Mouse (Mus musculus): ENCODE data around the gene Dcp1b. TPM values are rescaled to one million over a fixed set of nuclear protein-coding genes. Genes with fewer than 3 reads are reported as not detected.

Gene Dcp1b
- total RNA-seq, 1 experiment = 2.5 TPM

DNA sequence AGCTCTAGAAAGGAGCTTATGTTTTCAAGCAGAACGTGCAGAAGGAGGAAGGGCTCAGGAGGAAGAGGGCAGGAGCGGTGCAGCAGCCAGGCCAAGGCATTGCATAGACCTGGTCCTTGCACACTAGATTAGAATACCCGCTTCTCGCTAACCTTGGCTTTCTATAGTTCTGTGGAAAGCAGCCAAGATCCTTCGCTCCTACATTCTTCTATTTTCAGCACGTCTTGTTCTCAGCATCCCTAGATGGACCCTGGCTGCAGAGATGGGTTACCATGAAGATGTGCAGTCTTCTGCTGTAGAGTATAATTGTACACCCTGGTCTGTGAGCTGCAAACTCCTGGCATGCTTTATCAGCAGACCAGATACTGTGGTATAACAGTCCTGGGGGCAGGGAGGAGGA, 39.1 kb downstream of the Dcp1b start:
- H3K4me1 ChIP-seq (ENCODE audit: control insufficient read depth in 2 of 2, insufficient read depth in 2 of 2, low read length in 2 of 2, poor library complexity in 1 of 2) = no peaks in the 10 kb centered on the region
- no peaks in the 10 kb centered on the region for H3K9me3 ChIP-seq (ENCODE audit: control insufficient read depth, insufficient read depth, low read depth, low read length)
- no peak for DNase-seq (ENCODE audit: low read depth, low spot score)
- H3K27ac ChIP-seq (ENCODE audit: insufficient read depth, low read depth, low read length, poor library complexity, severe bottlenecking) = no peak overlapping the region
- peaks cover 5% of the 10 kb centered on the region; the same call in 1 of the 2 replicates for H3K36me3 ChIP-seq (ENCODE audit: control insufficient read depth, insufficient read depth, low read length, poor library complexity, severe bottlenecking)
- TF ChIP-seq MAFK (IDR thresholded peaks at IDR 0.05; ENCODE audit: insufficient read depth, low read depth, low read length) (no peak), HCFC1 (IDR thresholded peaks at IDR 0.05; ENCODE audit: borderline replicate concordance, insufficient read depth, low read length) (no peak), ZNF384 (IDR thresholded peaks at IDR 0.05; ENCODE audit: low read depth, low read length) (no peak), CHD2 (IDR thresholded peaks at IDR 0.05; ENCODE audit: low read depth, low read length) (no peak), ZC3H11A (IDR thresholded peaks at IDR 0.05; ENCODE audit: borderline replicate concordance, low read depth, low read length) (no peak)
- in situ Hi-C loops (cut with MboI; ENCODE audit: low sequenced_read_pairs in 2 of 2, unreplicated experiment in 2 of 2) = no loop called here
- no peak overlapping the region for H3K4me3 ChIP-seq (ENCODE audit: insufficient read depth in 1 of 2, low read depth in 1 of 2, low read length in 2 of 2, poor library complexity in 1 of 2, severe bottlenecking in 1 of 2)
- no peak overlapping the region for H3K9ac ChIP-seq (ENCODE audit: insufficient read depth, low read depth, low read length, poor library complexity, severe bottlenecking)

DNA sequence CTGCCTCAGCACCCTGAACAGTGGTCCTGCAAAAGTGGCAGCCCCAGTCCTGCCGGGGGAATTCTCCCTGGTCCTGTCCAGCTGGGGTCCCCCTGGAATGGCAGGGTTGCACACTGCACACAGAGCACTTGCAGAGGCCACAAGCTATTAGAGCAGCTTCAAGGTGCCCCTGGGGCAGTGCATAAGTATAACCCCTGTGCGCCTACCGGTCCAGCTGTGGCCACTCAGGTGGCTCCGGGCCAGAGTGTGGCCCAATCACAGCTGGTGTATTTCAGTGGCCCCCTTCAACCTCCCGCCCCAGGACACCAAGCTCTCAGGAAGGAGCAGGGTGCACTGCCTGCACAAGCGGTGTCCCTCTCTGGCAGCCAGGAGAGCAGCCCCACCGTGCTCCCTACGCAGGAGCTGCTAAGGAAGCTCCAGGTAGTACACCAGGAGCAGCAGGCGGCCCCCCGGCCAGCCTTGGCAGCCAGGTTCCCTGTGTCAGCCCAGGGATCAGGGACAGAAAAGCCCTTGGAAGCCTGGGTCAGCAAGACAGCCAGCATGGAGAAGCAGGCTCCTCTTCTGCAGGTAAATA, 40.1 kb downstream of the Dcp1b start:
- Histone ChIP-seq H3K36me3 (ENCODE audit: control insufficient read depth, insufficient read depth, low read length, poor library complexity, severe bottlenecking) (peaks cover 8% of the 10 kb centered on the region; the same call in 1 of the 2 replicates), H3K27ac (ENCODE audit: insufficient read depth, low read depth, low read length, poor library complexity, severe bottlenecking) (no peak overlapping the region), H3K4me1 (ENCODE audit: control insufficient read depth in 2 of 2, insufficient read depth in 2 of 2, low read length in 2 of 2, poor library complexity in 1 of 2) (no peaks in the 10 kb centered on the region), H3K9me3 (ENCODE audit: control insufficient read depth, insufficient read depth, low read depth, low read length) (no peaks in the 10 kb centered on the region), H3K4me3 (ENCODE audit: insufficient read depth in 1 of 2, low read depth in 1 of 2, low read length in 2 of 2, poor library complexity in 1 of 2, severe bottlenecking in 1 of 2) (no peak overlapping the region), H3K9ac (ENCODE audit: insufficient read depth, low read depth, low read length, poor library complexity, severe bottlenecking) (no peak overlapping the region)
- in situ Hi-C loops (cut with MboI; ENCODE audit: low sequenced_read_pairs in 2 of 2, unreplicated experiment in 2 of 2) = no loop called here
- TF ChIP-seq CHD2 (IDR thresholded peaks at IDR 0.05; ENCODE audit: low read depth, low read length) = no peak
- TF ChIP-seq HCFC1 (IDR thresholded peaks at IDR 0.05; ENCODE audit: borderline replicate concordance, insufficient read depth, low read length) = no peak
- TF ChIP-seq MAFK (IDR thresholded peaks at IDR 0.05; ENCODE audit: insufficient read depth, low read depth, low read length) = no peak
- TF ChIP-seq ZC3H11A (IDR thresholded peaks at IDR 0.05; ENCODE audit: borderline replicate concordance, low read depth, low read length) = no peak
- no peak for TF ChIP-seq ZNF384 (IDR thresholded peaks at IDR 0.05; ENCODE audit: low read depth, low read length)
- no peak for DNase-seq (ENCODE audit: low read depth, low spot score)

DNA sequence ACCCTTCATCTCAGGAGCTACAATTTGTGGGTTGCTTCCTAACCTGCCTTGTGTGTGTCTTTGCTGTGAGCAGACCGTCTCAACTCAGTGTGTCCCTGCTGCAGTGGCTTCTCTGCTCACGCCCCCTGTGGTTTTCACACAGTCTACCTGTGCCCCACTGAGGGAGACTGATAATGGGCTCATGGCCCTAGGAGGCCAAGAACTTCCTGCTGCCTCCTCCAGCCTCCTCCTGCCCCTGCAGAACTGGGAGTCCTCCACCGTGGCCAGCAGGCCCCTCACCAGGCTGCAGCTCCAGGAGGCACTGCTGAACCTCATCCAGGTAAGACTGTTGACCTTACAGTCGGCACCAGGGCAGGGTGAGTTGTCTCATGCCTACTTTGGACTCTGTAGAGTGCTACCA, 42.6 kb downstream of the Dcp1b start:
- DNase-seq (ENCODE audit: low read depth, low spot score) = no peak
- in situ Hi-C loops (cut with MboI; ENCODE audit: low sequenced_read_pairs in 2 of 2, unreplicated experiment in 2 of 2) = no loop called here
- no peak overlapping the region for H3K27ac ChIP-seq (ENCODE audit: insufficient read depth, low read depth, low read length, poor library complexity, severe bottlenecking)
- TF ChIP-seq ZNF384 (IDR thresholded peaks at IDR 0.05; ENCODE audit: low read depth, low read length) = no peak
- TF ChIP-seq ZC3H11A (IDR thresholded peaks at IDR 0.05; ENCODE audit: borderline replicate concordance, low read depth, low read length) = no peak
- TF ChIP-seq CHD2 (IDR thresholded peaks at IDR 0.05; ENCODE audit: low read depth, low read length) = no peak
- no peak for TF ChIP-seq MAFK (IDR thresholded peaks at IDR 0.05; ENCODE audit: insufficient read depth, low read depth, low read length)
- TF ChIP-seq HCFC1 (IDR thresholded peaks at IDR 0.05; ENCODE audit: borderline replicate concordance, insufficient read depth, low read length) = no peak
- H3K9ac ChIP-seq (ENCODE audit: insufficient read depth, low read depth, low read length, poor library complexity, severe bottlenecking) = no peak overlapping the region
- H3K36me3 ChIP-seq (ENCODE audit: control insufficient read depth, insufficient read depth, low read length, poor library complexity, severe bottlenecking) = peaks cover 8% of the 10 kb centered on the region; the same call in 1 of the 2 replicates
- H3K4me1 ChIP-seq (ENCODE audit: control insufficient read depth in 2 of 2, insufficient read depth in 2 of 2, low read length in 2 of 2, poor library complexity in 1 of 2) = no peaks in the 10 kb centered on the region
- no peaks in the 10 kb centered on the region for H3K9me3 ChIP-seq (ENCODE audit: control insufficient read depth, insufficient read depth, low read depth, low read length)
- no peak overlapping the region for H3K4me3 ChIP-seq (ENCODE audit: insufficient read depth in 1 of 2, low read depth in 1 of 2, low read length in 2 of 2, poor library complexity in 1 of 2, severe bottlenecking in 1 of 2)

DNA sequence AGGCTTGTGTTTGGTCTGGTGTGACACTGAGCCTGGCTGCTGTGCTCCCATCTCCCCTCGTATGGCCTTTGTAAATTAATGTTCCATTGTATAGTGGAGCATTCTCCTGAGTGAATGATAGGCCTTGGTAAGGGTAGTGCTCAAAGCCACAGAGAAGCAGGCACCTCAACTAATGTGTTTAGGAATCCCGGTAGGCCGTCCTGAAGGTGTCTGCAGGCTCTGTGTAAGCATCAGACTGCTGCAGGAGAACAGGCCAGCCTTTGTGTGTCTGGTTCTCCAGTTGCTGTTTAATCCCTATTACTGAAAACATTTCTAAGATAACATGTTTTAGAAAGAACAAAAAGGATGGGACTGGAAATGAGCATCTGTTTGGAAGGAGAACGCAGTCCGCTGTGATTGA, 43.5 kb downstream of the Dcp1b start:
- H3K9ac ChIP-seq (ENCODE audit: insufficient read depth, low read depth, low read length, poor library complexity, severe bottlenecking) = no peak overlapping the region
- H3K36me3 ChIP-seq (ENCODE audit: control insufficient read depth, insufficient read depth, low read length, poor library complexity, severe bottlenecking) = peaks cover 8% of the 10 kb centered on the region; the same call in 1 of the 2 replicates
- H3K4me1 ChIP-seq (ENCODE audit: control insufficient read depth in 2 of 2, insufficient read depth in 2 of 2, low read length in 2 of 2, poor library complexity in 1 of 2) = no peaks in the 10 kb centered on the region
- no peak for DNase-seq (ENCODE audit: low read depth, low spot score)
- no peak overlapping the region for H3K27ac ChIP-seq (ENCODE audit: insufficient read depth, low read depth, low read length, poor library complexity, severe bottlenecking)
- H3K9me3 ChIP-seq (ENCODE audit: control insufficient read depth, insufficient read depth, low read depth, low read length) = no peaks in the 10 kb centered on the region
- no peak for TF ChIP-seq ZC3H11A (IDR thresholded peaks at IDR 0.05; ENCODE audit: borderline replicate concordance, low read depth, low read length)
- TF ChIP-seq MAFK (IDR thresholded peaks at IDR 0.05; ENCODE audit: insufficient read depth, low read depth, low read length) = no peak
- no peak for TF ChIP-seq HCFC1 (IDR thresholded peaks at IDR 0.05; ENCODE audit: borderline replicate concordance, insufficient read depth, low read length)
- no peak for TF ChIP-seq CHD2 (IDR thresholded peaks at IDR 0.05; ENCODE audit: low read depth, low read length)
- TF ChIP-seq ZNF384 (IDR thresholded peaks at IDR 0.05; ENCODE audit: low read depth, low read length) = no peak
- in situ Hi-C loops (cut with MboI; ENCODE audit: low sequenced_read_pairs in 2 of 2, unreplicated experiment in 2 of 2) = no loop called here
- H3K4me3 ChIP-seq (ENCODE audit: insufficient read depth in 1 of 2, low read depth in 1 of 2, low read length in 2 of 2, poor library complexity in 1 of 2, severe bottlenecking in 1 of 2) = no peak overlapping the region
